14 mouse cellular contexts compared by ENCODE assay signal in genomic region chr1:190201696-190202095, GRCm38 (mm10). TPM values are rescaled to one million over a fixed set of nuclear protein-coding genes. Genes with fewer than 3 reads are reported as not detected.
"Had no signal": no experiment of that assay in that cellular context is flagged by ENCODE, and none has a peak within 500 bp of the region (broad histone marks: within the 10 kb centered on the region; RNA-seq: fewer than 3 reads in every experiment).

No protein-coding gene starts in this region.

- H3K36me3 ChIP-seq: kidney, embryonic 15.5 days; limb, embryonic 12.5 days; liver, embryonic 15.5 days; midbrain, embryonic 13.5 days; stomach, embryonic 15.5 days had no signal

- H3K9me3 ChIP-seq: kidney, embryonic 15.5 days; limb, embryonic 12.5 days; liver, embryonic 15.5 days; midbrain, embryonic 13.5 days; stomach, embryonic 15.5 days had no signal

- H3K4me2 ChIP-seq: kidney, embryonic 15.5 days; limb, embryonic 12.5 days; liver, embryonic 15.5 days; midbrain, embryonic 13.5 days; stomach, embryonic 15.5 days had no signal

- H3K27ac ChIP-seq: kidney, embryonic 15.5 days; limb, embryonic 12.5 days; liver, embryonic 15.5 days; midbrain, embryonic 13.5 days; stomach, embryonic 15.5 days had no signal

- H3K27me3 ChIP-seq: kidney, embryonic 15.5 days; limb, embryonic 12.5 days; liver, embryonic 15.5 days; midbrain, embryonic 13.5 days; stomach, embryonic 15.5 days had no signal

- H3K9ac ChIP-seq: kidney, embryonic 15.5 days; limb, embryonic 12.5 days; liver, embryonic 15.5 days; midbrain, embryonic 13.5 days; stomach, embryonic 15.5 days had no signal

- ATAC-seq: lung, postnatal 0 days; midbrain, embryonic 13.5 days had no signal

- H3K4me1 ChIP-seq: kidney, embryonic 15.5 days; limb, embryonic 12.5 days; midbrain, embryonic 13.5 days; stomach, embryonic 15.5 days had no signal

- DNase-seq: kidney, postnatal 14 days; liver; lung, adult 2 months; lung, postnatal 36 days; right cerebral cortex, postnatal 14 days; thymus, adult 2 months; thymus, postnatal 36 days had no signal

- H3K4me3 ChIP-seq: kidney, embryonic 15.5 days; limb, embryonic 12.5 days; liver, embryonic 15.5 days; midbrain, embryonic 13.5 days; stomach, embryonic 15.5 days had no signal

RNA-seq across cellular contexts. Expression of gene Prox1, which starts 31.2 kb away (rescaled TPM):
- total RNA-seq: megakaryocyte progenitor cell, adult 5-6 weeks had no signal
